Mouse (Mus musculus): ENCODE results near the gene Smg9. TPM values are rescaled to one million over a fixed set of nuclear protein-coding genes. Genes with fewer than 3 reads are reported as not detected.
"Not testable (repeated sequence)": the region's sequence is repeated elsewhere in the genome, so short reads cannot be mapped to it uniquely, and the experiment has no call there.

The Smg9 gene
- total and polyA plus RNA-seq, 2 experiments from 2014 or later, result 27.4 to 52.3 TPM

DNA sequence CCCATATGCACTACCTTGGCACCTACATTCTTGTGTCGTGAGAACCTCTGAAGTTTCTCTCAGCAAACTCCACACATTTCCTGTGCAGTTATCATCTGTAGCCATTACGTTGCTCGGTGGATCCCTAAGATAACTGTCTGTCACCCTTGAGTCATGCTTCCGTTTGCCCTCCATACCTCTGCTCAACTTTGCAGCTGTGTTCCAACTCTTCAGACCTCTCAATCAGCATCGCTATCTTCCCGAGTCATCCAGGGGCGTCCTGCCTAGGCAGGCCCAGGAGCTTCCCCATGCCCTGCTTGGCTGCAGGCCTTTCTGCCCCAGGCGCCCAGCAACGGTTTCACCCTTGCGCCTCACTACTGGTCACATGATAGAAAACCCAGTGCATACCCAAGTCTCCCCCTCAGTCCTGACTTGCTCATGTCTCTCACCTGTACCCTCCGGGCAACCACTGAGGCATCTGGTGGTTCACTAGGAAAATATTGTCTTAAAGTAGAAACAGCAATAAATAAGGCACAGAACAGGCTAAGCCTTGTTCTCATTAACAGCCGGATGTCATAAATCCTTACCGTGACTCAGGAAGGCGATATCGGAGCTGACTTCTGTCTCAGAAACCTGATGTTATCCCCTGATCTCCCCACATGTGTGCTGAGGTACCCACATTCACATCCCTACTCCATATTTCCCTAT lies 4.8 kb upstream of the Smg9 start:
- ATAC-seq (no peak), DNase-seq (ENCODE audit: low spot score) (no peak)
- no peak for TF ChIP-seq CTCF (IDR thresholded peaks at IDR 0.05; ENCODE audit: low read depth)
- Histone ChIP-seq H3K27me3 (ENCODE audit: insufficient read depth, low read length) (no peaks in the 10 kb centered on the region), H3K9me3 (ENCODE audit: low read length) (no peaks in the 10 kb centered on the region), H3K4me3 (ENCODE audit: low read length) (no peak overlapping the region), H3K4me2 (ENCODE audit: low read depth, low read length) (no peak overlapping the region), H3K36me3 (ENCODE audit: insufficient read depth, low read length) (no peaks in the 10 kb centered on the region), H3K4me1 (ENCODE audit: insufficient read depth, low read length) (no peaks in the 10 kb centered on the region), H3K9ac (replicated peaks; ENCODE audit: low read length) (no peak overlapping the region), H3K27ac (no peak overlapping the region)
- 90% methylated on average over 15 of the region's 15 CpGs for WGBS

DNA sequence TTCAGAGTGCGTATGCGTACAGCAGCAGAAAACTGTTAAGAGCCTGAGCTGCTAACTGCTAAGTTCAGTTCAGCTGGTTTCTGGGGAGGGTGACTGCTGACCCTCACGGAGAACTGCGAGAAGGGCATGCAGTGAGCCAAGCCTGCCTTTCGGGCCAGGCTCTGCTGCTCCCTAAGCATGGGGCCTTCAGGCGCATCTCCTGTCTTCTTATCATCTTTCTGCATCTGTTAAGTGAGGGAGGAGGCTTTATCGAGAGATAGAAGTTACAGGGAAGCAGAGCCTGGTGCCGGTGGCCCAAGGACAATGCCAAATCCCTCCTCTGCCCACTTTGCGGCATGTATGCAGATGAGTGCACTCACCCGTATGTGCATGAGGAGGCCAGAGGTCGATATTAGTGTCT lies 2.6 kb upstream of the Smg9 start:
- no peaks in the 10 kb centered on the region for H3K36me3 ChIP-seq (ENCODE audit: insufficient read depth, low read length)
- TF ChIP-seq CTCF (IDR thresholded peaks at IDR 0.05; ENCODE audit: low read depth), result no peak
- H3K27me3 ChIP-seq (ENCODE audit: insufficient read depth, low read length), result no peaks in the 10 kb centered on the region
- H3K9me3 ChIP-seq (ENCODE audit: low read length), result no peaks in the 10 kb centered on the region
- H3K4me1 ChIP-seq (ENCODE audit: insufficient read depth, low read length), result no peaks in the 10 kb centered on the region; the same call in 1 of the 2 replicates
- DNase-seq (ENCODE audit: low spot score), result no peak
- no peak for ATAC-seq
- no peak overlapping the region for H3K4me3 ChIP-seq (ENCODE audit: low read length)
- H3K4me2 ChIP-seq (ENCODE audit: low read depth, low read length), result no peak overlapping the region
- H3K27ac ChIP-seq, result no peak overlapping the region
- WGBS, result 81% methylated on average over 11 of the region's 11 CpGs
- no peak overlapping the region for H3K9ac ChIP-seq (replicated peaks; ENCODE audit: low read length)

DNA sequence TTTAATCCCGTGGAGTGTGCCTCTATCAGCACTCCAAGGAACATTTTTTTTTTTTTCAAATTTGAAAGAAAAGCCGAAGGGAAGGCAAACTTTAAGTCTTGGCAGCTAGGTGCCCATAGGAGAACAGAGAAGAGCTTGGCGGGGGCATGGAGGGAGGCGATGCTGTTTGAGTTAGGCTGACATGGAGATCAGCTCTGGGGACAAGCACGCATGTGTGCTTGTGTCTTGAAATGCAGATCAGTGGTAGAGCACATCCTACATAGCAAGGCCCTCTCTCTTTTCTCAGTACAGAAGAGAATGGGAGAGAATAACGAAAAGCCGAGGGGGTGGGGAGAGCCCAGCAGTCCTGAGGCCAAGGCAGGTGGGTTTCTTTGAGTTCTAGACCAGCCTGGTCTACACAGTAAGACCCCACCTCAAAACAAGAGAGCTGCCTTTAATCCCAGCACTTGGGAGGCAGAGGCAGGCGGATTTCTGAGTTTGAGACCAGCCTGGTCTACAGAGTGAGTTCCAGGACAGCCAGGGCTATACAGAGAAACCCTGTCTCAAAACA lies 980 bp upstream of the Smg9 start:
- Histone ChIP-seq H3K27ac (no peak overlapping the region), H3K4me2 (ENCODE audit: low read depth, low read length) (no peak overlapping the region), H3K9ac (replicated peaks; ENCODE audit: low read length) (no peak overlapping the region), H3K9me3 (ENCODE audit: low read length) (no peaks in the 10 kb centered on the region), H3K4me1 (ENCODE audit: insufficient read depth, low read length) (no peaks in the 10 kb centered on the region; the same call in 1 of the 2 replicates), H3K4me3 (ENCODE audit: low read length) (no peak overlapping the region), H3K36me3 (ENCODE audit: insufficient read depth, low read length) (no peaks in the 10 kb centered on the region), H3K27me3 (ENCODE audit: insufficient read depth, low read length) (no peaks in the 10 kb centered on the region)
- WGBS, result 93% methylated on average over 8 of the region's 8 CpGs
- no peak for TF ChIP-seq CTCF (IDR thresholded peaks at IDR 0.05; ENCODE audit: low read depth)
- DNase-seq (ENCODE audit: low spot score) (no peak), ATAC-seq (no peak)

DNA sequence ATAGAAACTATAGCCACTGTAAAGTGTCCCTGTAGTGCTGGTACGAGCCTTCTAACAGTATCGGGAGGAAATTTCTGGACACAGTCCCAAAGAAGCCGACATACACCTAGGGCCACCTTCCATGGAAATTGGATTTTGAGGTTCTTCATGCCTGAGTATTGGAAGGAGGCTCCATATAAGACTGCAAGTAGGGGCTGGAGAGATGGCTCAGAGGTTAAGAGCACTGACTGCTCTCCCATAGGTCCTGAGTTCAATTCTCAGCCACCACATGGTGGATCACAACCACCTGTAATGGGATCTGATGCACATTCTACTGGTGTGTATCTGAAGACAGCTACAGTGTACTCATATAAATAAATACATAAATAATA lies 648 bp downstream of the Smg9 start:
- Histone ChIP-seq H3K9me3 (ENCODE audit: low read length) (no peaks in the 10 kb centered on the region), H3K36me3 (ENCODE audit: insufficient read depth, low read length) (peaks cover 7% of the 10 kb centered on the region; the same call in 1 of the 2 replicates), H3K4me3 (ENCODE audit: low read length) (peak overlapping the region; percentile 56), H3K4me2 (ENCODE audit: low read depth, low read length) (peak overlapping the region; percentile 59), H3K4me1 (ENCODE audit: insufficient read depth, low read length) (no peaks in the 10 kb centered on the region; the same call in 1 of the 2 replicates), H3K27me3 (ENCODE audit: insufficient read depth, low read length) (no peaks in the 10 kb centered on the region), H3K9ac (replicated peaks; ENCODE audit: low read length) (peak overlapping the region; percentile 60), H3K27ac (peak overlapping the region; percentile 96)
- DNase-seq (ENCODE audit: low spot score) (no peak), ATAC-seq (no peak; the same call in 1 of the 2 replicates)
- WGBS, result 13% methylated on average over 3 of the region's 3 CpGs
- no peak for TF ChIP-seq CTCF (IDR thresholded peaks at IDR 0.05; ENCODE audit: low read depth)

DNA sequence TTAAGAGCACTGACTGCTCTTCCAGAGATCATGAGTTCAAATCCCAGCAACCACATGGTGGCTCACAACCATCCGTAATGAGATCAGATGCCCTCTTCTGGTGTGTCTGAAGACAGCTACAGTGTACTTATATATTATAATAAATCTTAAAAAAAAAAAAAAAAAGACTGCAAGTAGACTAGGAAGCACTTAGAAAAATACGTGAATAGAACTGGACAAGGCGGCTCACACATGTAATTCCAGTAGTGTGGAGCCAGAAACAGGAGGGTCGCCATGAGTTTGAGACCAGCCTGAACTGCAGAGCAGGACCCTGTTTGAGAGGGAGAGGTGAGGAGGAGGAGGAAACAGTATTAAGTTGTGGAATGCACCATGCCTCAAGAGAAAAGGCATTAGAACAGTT lies 1.1 kb downstream of the Smg9 start:
- peak overlapping the region; percentile 59; the same call in 1 of the 2 replicates for H3K4me2 ChIP-seq (ENCODE audit: low read depth, low read length)
- not testable (repeated sequence) for H3K27ac ChIP-seq; H3K27me3 ChIP-seq (ENCODE audit: insufficient read depth, low read length); H3K9ac ChIP-seq (replicated peaks; ENCODE audit: low read length); H3K4me1 ChIP-seq (ENCODE audit: insufficient read depth, low read length); H3K36me3 ChIP-seq (ENCODE audit: insufficient read depth, low read length); DNase-seq (ENCODE audit: low spot score); H3K9me3 ChIP-seq (ENCODE audit: low read length); ATAC-seq
- 93% methylated on average over 4 of the region's 4 CpGs for WGBS
- peak overlapping the region; percentile 56; the same call in 1 of the 2 replicates for H3K4me3 ChIP-seq (ENCODE audit: low read length)

DNA sequence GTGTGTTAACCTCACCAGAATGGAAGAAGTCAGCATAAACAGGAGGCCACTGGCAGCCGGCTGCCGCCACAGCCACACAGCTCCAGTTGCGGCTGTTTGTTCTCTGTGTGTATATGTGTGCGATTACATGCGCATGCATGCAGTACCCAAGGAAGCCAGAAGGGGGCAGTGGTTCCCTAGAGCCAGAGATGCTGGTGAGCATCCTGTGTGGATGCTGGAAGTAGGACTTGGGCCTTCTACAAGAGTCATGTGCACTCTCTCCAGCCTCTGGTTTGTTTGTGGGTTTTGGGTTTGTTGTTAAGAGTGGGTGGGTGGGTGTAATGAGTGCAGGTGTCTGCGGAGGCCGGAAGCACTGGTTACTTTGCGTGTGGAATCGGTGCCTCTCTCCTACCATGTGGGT lies 3.4 kb downstream of the Smg9 start:
- H3K4me3 ChIP-seq (ENCODE audit: low read length), result no peak overlapping the region
- H3K36me3 ChIP-seq (ENCODE audit: insufficient read depth, low read length), result peaks cover 15% of the 10 kb centered on the region
- H3K4me1 ChIP-seq (ENCODE audit: insufficient read depth, low read length), result no peaks in the 10 kb centered on the region; the same call in 1 of the 2 replicates
- ATAC-seq, result no peak
- H3K27ac ChIP-seq, result no peak overlapping the region
- peak; percentile 69 for TF ChIP-seq CTCF (IDR thresholded peaks at IDR 0.05; ENCODE audit: low read depth)
- H3K4me2 ChIP-seq (ENCODE audit: low read depth, low read length), result no peak overlapping the region
- no peak for DNase-seq (ENCODE audit: low spot score)
- no peaks in the 10 kb centered on the region for H3K9me3 ChIP-seq (ENCODE audit: low read length)
- WGBS, result 98% methylated on average over 9 of the region's 9 CpGs
- no peaks in the 10 kb centered on the region for H3K27me3 ChIP-seq (ENCODE audit: insufficient read depth, low read length)
- H3K9ac ChIP-seq (replicated peaks; ENCODE audit: low read length), result no peak overlapping the region

DNA sequence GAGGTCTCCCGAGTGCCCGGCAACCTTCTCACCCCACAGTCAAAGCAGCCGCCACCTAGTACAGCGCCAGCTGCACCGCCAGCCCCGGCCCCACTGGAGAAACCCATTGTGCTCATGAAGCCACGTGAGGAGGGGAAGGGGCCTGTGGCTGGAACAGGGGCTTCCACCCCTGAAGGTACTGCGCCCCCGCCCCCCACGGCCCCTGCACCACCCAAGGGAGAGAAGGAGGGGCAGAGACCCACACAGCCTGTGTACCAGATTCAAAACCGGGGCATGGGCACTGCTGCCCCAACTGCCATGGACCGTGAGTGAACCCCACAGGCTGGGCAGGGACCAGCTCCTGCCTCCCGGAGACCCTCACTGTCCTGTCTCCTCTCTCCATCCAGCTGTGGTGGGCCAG lies 6.2 kb downstream of the Smg9 start:
- no peak overlapping the region for H3K4me3 ChIP-seq (ENCODE audit: low read length)
- H3K9me3 ChIP-seq (ENCODE audit: low read length), result no peaks in the 10 kb centered on the region
- H3K27ac ChIP-seq, result no peak overlapping the region
- 91% methylated on average over 12 of the region's 13 CpGs for WGBS
- ATAC-seq (no peak), DNase-seq (ENCODE audit: low spot score) (no peak)
- no peaks in the 10 kb centered on the region; the same call in 1 of the 2 replicates for H3K4me1 ChIP-seq (ENCODE audit: insufficient read depth, low read length)
- no peak overlapping the region for H3K9ac ChIP-seq (replicated peaks; ENCODE audit: low read length)
- no peak overlapping the region for H3K4me2 ChIP-seq (ENCODE audit: low read depth, low read length)
- H3K27me3 ChIP-seq (ENCODE audit: insufficient read depth, low read length), result no peaks in the 10 kb centered on the region
- no peak for TF ChIP-seq CTCF (IDR thresholded peaks at IDR 0.05; ENCODE audit: low read depth)
- H3K36me3 ChIP-seq (ENCODE audit: insufficient read depth, low read length), result peaks cover 15% of the 10 kb centered on the region

Data from hindbrain, postnatal 0 days (tissue).